Mouse (Mus musculus): ENCODE data around the gene Ccdc97. TPM values are rescaled to one million over a fixed set of nuclear protein-coding genes. Genes with fewer than 3 reads are reported as not detected.

Ccdc97 gene
- polyA plus RNA-seq (2015; fragmentation: Nextera tagmentation; extraction: Ambion mirVana): 22.2 and 25.1 TPM in 2 replicates

GRCm38 (mm10) chr7:25718788-25719417 is at the start of gene Ccdc97:
Gene Ccdc97, minus strand, starts transcription at chr7:25719088.

GRCm38 (mm10) chr7:25754738-25755467 is 36.0 kb upstream of the Ccdc97 start, which contains the start of gene Hnrnpul1:
Gene Hnrnpul1, minus strand, starts transcription at chr7:25754757.

GRCm38 (mm10) chr7:25686680-25687531 is 32.0 kb downstream of the Ccdc97 start, which contains the start of gene Tgfb1:
Gene Tgfb1, plus strand, starts transcription at chr7:25687002.

GRCm38 (mm10) chr7:25680514-25681258 is 38.2 kb downstream of the Ccdc97 start, which contains the start of gene B9d2:
Gene B9d2, plus strand, starts transcription at chr7:25680780.

DNA sequence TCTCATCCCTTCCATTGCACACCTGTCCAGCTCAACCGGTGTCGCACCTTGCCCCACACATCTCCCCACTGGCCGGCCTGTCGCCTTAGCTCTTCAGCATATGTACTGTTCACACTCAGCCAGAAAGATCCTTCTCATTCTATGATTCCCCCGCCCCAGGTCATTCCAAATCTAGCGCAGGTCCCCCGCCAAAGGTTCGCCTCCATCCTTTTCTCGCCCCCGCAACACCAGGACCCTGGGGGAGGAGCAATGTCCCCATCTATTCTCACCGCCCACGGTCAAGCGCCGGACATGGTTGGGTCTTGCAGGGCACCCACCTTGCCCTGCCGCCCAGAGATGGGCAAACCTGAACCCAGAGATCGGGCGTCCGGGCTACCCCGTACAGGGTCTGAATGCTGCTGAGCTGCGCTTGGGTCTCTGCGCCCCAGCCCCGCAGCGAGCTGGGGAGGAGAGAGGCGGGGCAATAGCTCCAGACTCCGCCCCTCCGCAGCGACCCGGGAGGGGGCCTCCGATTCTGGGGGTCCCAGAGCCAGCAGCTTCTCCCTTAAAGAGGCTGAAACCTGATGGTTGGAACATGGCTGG is 44.1 kb downstream of the Ccdc97 start, which contains the start of gene Tmem91:
Gene Tmem91 (minus strand): TSS at position 448 of the 582 bp plus-strand sequence.

Other genes starting within 250 kb of the Ccdc97 start
- gene Ceacam1, start 241.5 kb downstream of the Ccdc97 start, polyA plus RNA-seq (2015; fragmentation: Nextera tagmentation; extraction: Ambion mirVana): 1.4 and 1.5 TPM in 2 replicates
- 0.15 TPM in 1 of 2 replicates, not detected in the other for gene Ceacam2, start 179.2 kb downstream of the Ccdc97 start, polyA plus RNA-seq (2015; fragmentation: Nextera tagmentation; extraction: Ambion mirVana)
- not detected in 2 replicates for gene Erich4, start 103.2 kb downstream of the Ccdc97 start, polyA plus RNA-seq (2015; fragmentation: Nextera tagmentation; extraction: Ambion mirVana)
- gene Dmac2, start 99.7 kb downstream of the Ccdc97 start, polyA plus RNA-seq (2015; fragmentation: Nextera tagmentation; extraction: Ambion mirVana): 50.1 and 51.9 TPM in 2 replicates
- gene B3gnt8, start 92.4 kb downstream of the Ccdc97 start, polyA plus RNA-seq (2015; fragmentation: Nextera tagmentation; extraction: Ambion mirVana): 1.3 and 1.7 TPM in 2 replicates
- gene Bckdha, start 60.1 kb downstream of the Ccdc97 start, polyA plus RNA-seq (2015; fragmentation: Nextera tagmentation; extraction: Ambion mirVana): 51.5 and 51.7 TPM in 2 replicates
- 33.1 and 37.9 TPM in 2 replicates for gene Exosc5, start 59.9 kb downstream of the Ccdc97 start, polyA plus RNA-seq (2015; fragmentation: Nextera tagmentation; extraction: Ambion mirVana)
- 240 and 246 TPM in 2 replicates for gene Tmem91, start 43.9 kb downstream of the Ccdc97 start, polyA plus RNA-seq (2015; fragmentation: Nextera tagmentation; extraction: Ambion mirVana)
- 48.2 and 49.2 TPM in 2 replicates for gene B9d2, start 38.3 kb downstream of the Ccdc97 start, polyA plus RNA-seq (2015; fragmentation: Nextera tagmentation; extraction: Ambion mirVana)
- 1.2 TPM in 2 replicates for gene Tgfb1, start 32.1 kb downstream of the Ccdc97 start, polyA plus RNA-seq (2015; fragmentation: Nextera tagmentation; extraction: Ambion mirVana)
- gene Hnrnpul1, start 35.7 kb upstream of the Ccdc97 start, polyA plus RNA-seq (2015; fragmentation: Nextera tagmentation; extraction: Ambion mirVana): 39.3 TPM in 2 replicates
- gene Axl, start 69.6 kb upstream of the Ccdc97 start, polyA plus RNA-seq (2015; fragmentation: Nextera tagmentation; extraction: Ambion mirVana): 37.7 and 38.3 TPM in 2 replicates
- gene Cyp2s1, start 97.8 kb upstream of the Ccdc97 start, polyA plus RNA-seq (2015; fragmentation: Nextera tagmentation; extraction: Ambion mirVana): 2.8 and 3.1 TPM in 2 replicates
- gene Cyp2b10, start 178.5 kb upstream of the Ccdc97 start, polyA plus RNA-seq (2015; fragmentation: Nextera tagmentation; extraction: Ambion mirVana): not detected in 2 replicates

All from neural tube, postnatal 0 days (tissue).